Mouse (Mus musculus) splenic B cell, adult 2 months (primary cell): Measurements from ENCODE around the gene Olfr1132.
"Not testable (repeated sequence)": the region's sequence is repeated elsewhere in the genome, so short reads cannot be mapped to it uniquely, and the experiment has no call there.

Source experiments
- DNase-seq: peaks from one replicate; pipeline ENCODE4 v3.0.0-alpha.2; 2011; ENCODE audit warnings: low read depth, low spot score
- H3K27me3 ChIP-seq: 2 replicates; pipeline ENCODE4 v1.6.1; 2012; ENCODE audit warnings: mild to moderate bottlenecking, low read length, moderate library complexity, mixed read lengths; ENCODE audit not compliant: control insufficient read depth, poor library complexity, insufficient read depth, severe bottlenecking
- H3K36me3 ChIP-seq: 2 replicates; pipeline ENCODE4 v1.6.1; 2012; ENCODE audit warnings: mild to moderate bottlenecking, low read length, moderate library complexity, mixed read lengths; ENCODE audit not compliant: control insufficient read depth, poor library complexity, insufficient read depth, severe bottlenecking

Gene Olfr1132

DNA sequence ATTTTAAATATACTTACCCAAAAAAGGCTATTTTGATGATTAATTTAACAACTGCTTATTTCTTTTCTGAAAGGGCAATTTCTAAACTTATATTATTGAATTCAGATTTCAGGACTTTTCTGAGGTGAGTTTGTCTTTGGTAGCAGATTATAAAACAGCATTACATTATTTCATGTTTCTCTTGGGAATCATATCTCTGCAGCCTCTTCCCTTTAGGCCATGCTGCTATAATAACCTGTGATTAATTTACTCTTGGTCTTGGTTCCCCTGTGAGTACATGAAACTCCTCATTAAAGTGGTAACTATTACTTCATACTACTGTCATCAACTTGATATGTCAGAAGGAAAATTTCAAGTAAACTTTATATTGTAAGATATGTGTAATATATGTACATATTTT lies at the start of gene Olfr1132:
Gene Olfr1132 (minus strand): TSS at position 101 of the 400 bp plus-strand sequence.
- no peak for DNase-seq
- H3K36me3 ChIP-seq: no peaks in the 10 kb centered on the region
- H3K27me3 ChIP-seq: no peaks in the 10 kb centered on the region

DNA sequence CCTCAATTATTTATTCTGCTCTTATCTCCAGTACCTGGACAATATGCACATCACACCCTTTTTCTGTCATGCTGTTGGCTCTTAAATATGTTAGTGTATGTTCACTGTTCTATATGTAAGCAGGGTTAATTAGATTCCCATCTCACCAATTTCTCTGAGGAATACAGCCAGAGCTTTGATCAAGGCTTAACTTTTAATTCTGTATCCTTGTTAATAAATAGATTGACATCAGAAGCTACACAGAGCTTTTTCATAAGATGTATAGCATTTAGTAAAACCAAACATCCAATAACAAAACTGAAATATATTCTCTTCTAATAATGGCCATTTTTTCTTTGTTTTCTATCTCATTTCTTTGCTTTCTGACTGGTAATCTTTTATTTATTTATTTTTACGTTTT lies 36.2 kb upstream of the Olfr1132 start, which contains the start of gene Olfr1135:
Gene Olfr1135 (minus strand): TSS at position 101 of the 400 bp plus-strand sequence.
- no peaks in the 10 kb centered on the region for H3K27me3 ChIP-seq
- DNase-seq: no peak

DNA sequence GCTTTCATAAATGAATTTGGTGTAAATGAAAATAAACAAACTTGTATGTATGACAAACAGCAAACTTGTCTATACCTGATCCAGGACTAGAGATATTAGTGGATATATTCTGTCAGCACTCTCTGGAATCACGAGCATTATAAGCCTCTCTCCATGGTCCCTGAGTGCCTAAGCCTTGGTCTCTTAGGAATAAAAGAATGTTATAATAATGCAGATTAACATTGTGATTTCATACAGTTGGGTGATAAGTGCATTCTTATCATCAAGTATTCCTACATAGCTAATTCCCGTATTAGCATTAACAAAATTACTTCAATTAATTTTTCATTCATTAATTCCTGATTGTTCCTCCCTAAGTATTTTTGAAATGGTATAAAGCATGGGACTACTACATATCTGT lies 21.0 kb upstream of the Olfr1132 start, which contains the start of gene Olfr1134:
Gene Olfr1134 (minus strand): TSS at position 101 of the 400 bp plus-strand sequence.
- Histone ChIP-seq H3K36me3 (no peaks in the 10 kb centered on the region), H3K27me3 (no peaks in the 10 kb centered on the region)
- DNase-seq: no peak

More for the DNA sequence above, 36.2 kb upstream of the Olfr1132 start, which contains the start of gene Olfr1135:
- H3K36me3 ChIP-seq: no peaks in the 10 kb centered on the region

DNA sequence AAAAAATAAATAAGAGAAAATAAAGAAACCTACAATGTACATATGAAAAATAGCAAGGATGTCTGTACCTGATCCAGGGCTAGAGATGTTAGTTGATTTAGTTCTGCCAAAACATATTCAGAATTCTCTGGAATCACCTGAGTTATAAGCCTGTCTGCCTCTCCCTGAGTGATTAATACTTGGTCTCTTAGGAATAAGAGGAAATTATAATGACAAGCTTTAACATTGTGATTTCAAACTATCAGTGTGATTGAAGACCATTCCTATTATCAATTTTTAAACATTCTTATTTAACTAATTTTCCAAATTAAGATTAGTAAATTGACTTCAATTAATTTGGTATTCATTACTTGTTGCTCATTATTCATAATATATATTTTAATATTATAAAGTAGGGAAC lies 9.9 kb upstream of the Olfr1132 start, which contains the start of gene Olfr1133:
Gene Olfr1133 (minus strand): TSS at position 101 of the 400 bp plus-strand sequence.
- no peaks in the 10 kb centered on the region for H3K36me3 ChIP-seq
- no peaks in the 10 kb centered on the region for H3K27me3 ChIP-seq
- no peak for DNase-seq

DNA sequence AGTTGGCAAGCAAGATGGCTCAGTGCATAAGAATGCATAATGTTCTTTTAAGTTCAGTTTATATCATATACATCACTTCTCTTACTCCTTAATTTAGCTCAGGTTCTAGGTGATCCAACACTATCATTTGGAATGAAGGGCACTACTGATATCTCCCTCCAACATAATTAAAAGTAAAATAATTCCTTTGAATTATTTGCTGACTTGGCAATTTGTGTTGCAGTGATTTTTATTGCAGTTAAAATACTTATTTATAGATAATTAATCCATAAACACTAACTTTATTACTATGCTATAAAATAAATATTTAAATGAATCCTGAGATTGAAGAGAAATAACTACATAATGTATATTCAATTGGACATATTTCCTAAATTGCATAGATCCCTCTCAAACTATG lies 5.1 kb upstream of the Olfr1132 start:
- H3K36me3 ChIP-seq: no peaks in the 10 kb centered on the region
- no peaks in the 10 kb centered on the region for H3K27me3 ChIP-seq
- DNase-seq: no peak

DNA sequence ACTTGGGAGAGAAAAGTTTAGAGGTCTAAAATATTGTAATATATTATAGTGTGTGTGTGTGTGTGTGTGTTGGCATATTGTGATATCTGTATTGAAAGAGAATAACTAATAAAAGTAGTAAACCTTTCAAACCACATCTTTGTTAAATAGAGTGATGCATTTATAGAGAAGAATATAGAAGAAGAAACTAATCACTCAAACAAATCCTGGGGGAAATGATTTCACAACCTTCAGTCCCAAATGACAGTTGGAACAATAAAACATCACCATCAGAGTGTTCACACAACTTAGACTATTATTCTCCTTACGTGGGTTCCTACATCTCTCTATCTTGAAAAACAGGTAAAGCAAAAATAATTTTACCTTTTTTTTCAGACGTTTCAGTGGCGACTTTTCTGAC lies 10.5 kb downstream of the Olfr1132 start, which contains the start of gene Olfr1131:
Gene Olfr1131 (plus strand): TSS at position 301 of the 400 bp plus-strand sequence.
- H3K36me3 ChIP-seq: no peaks in the 10 kb centered on the region
- no peaks in the 10 kb centered on the region for H3K27me3 ChIP-seq
- no peak for DNase-seq

DNA sequence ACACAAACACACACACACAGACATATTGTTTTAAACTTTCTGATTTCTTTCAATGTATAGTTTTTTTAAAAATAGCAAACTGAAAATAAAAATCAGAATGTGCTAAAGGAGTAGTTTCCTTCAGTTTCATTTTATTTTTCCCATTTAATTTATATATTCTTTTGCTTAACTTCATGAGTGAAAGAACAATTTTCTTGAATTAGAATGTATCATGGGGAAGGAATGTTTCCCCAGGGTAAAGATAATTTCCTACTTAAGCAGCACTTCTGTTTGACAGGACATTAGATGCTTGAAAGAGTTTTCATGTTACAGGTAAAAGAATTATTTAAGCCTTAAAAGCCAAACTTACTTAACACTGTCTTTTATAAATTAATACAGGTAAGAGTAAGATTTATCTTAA lies 31.4 kb downstream of the Olfr1132 start, which contains the start of gene Olfr1130:
Gene Olfr1130 (plus strand): TSS at position 301 of the 400 bp plus-strand sequence.
- not testable (repeated sequence) for DNase-seq, H3K36me3 ChIP-seq, H3K27me3 ChIP-seq
